Mouse (Mus musculus): ENCODE measurements around the gene Gm6040. TPM values are rescaled to one million over a fixed set of nuclear protein-coding genes. Genes with fewer than 3 reads are reported as not detected.

Gene Gm6040
- not detected in 2 replicates for polyA plus RNA-seq (2012; rRNA removed; ENCODE audit: low replicate concordance)

GRCm38 (mm10) chr8:20921971-20922370 lies at the start of gene Gm6040:
Gm6040 (minus strand) TSS chr8:20922071.

GRCm38 (mm10) chr8:20944610-20945009 lies 22.7 kb upstream of the Gm6040 start, which contains the start of gene AY761185:
AY761185 (minus strand) TSS chr8:20944710.

GRCm38 (mm10) chr8:20902527-20902926 lies 19.3 kb downstream of the Gm6040 start, which contains the start of gene Gm15056:
Gm15056 (minus strand) TSS chr8:20902627.

GRCm38 (mm10) chr8:20892369-20892768 lies 29.5 kb downstream of the Gm6040 start, which contains the start of gene Defb33:
Defb33 (plus strand) TSS chr8:20892669.

Other genes starting within 250 kb of the Gm6040 start
- not detected in 2 replicates for gene Defb33, start 29.4 kb downstream of the Gm6040 start, polyA plus RNA-seq (2012; rRNA removed; ENCODE audit: low replicate concordance)
- gene Gm15056, start 19.4 kb downstream of the Gm6040 start, polyA plus RNA-seq (2012; rRNA removed; ENCODE audit: low replicate concordance): 0.65 and 0.74 TPM in 2 replicates
- not detected in 2 replicates for gene AY761185, start 22.6 kb upstream of the Gm6040 start, polyA plus RNA-seq (2012; rRNA removed; ENCODE audit: low replicate concordance)
- gene Defa21, start 103.5 kb upstream of the Gm6040 start, polyA plus RNA-seq (2012; rRNA removed; ENCODE audit: low replicate concordance): not detected in 2 replicates
- gene Defa23, start 133.0 kb upstream of the Gm6040 start, polyA plus RNA-seq (2012; rRNA removed; ENCODE audit: low replicate concordance): not detected in 2 replicates
- gene Defa35, start 143.0 kb upstream of the Gm6040 start, polyA plus RNA-seq (2012; rRNA removed; ENCODE audit: low replicate concordance): not detected in 2 replicates
- not detected in 2 replicates for gene Defa25, start 162.4 kb upstream of the Gm6040 start, polyA plus RNA-seq (2012; rRNA removed; ENCODE audit: low replicate concordance)
- not detected in 2 replicates for gene Gm14851, start 174.0 kb upstream of the Gm6040 start, polyA plus RNA-seq (2012; rRNA removed; ENCODE audit: low replicate concordance)
- not detected in 2 replicates for gene Defa30, start 212.6 kb upstream of the Gm6040 start, polyA plus RNA-seq (2012; rRNA removed; ENCODE audit: low replicate concordance)
- gene Defa22, start 240.2 kb upstream of the Gm6040 start, polyA plus RNA-seq (2012; rRNA removed; ENCODE audit: low replicate concordance): not detected in 2 replicates